Mouse (Mus musculus): ENCODE measurements around the gene Ralgps1. TPM values are rescaled to one million over a fixed set of nuclear protein-coding genes. Genes with fewer than 3 reads are reported as not detected.

Ralgps1 gene
- total and polyA plus RNA-seq, 3 experiments, result 0.89 to 2.6 TPM; not detected in 1

DNA sequence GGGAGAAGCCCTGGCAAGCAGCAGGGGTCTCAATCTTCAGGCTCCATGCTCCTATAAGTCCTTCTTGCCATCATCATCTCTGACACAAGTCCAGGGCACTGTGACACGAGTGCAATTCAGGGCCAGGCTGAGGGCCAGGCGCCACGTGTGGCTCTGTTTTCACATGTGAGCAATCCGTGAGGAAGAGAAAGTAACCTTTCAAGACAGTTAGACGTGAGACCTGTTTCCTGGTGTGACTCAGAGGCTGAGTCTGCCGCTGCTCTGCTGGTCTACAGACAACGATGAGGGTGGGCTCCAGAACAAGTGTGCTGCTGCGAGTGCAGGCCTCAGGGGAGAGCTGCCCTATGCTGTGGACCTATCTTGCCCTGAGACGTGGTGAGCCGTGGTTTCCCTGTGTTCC, 198.2 kb downstream of the Ralgps1 start:
- Histone ChIP-seq H3K79me2 (ENCODE audit: control insufficient read depth, insufficient read depth, low read length, poor library complexity) (no peaks in the 10 kb centered on the region), H3K27me3 (ENCODE audit: control insufficient read depth in 1 of 2, insufficient read depth in 2 of 2, low read length in 2 of 2) (no peaks in the 10 kb centered on the region), H3K9me3 (replicated peaks; ENCODE audit: insufficient read depth, low read length) (no peaks in the 10 kb centered on the region), H3K36me3 (ENCODE audit: control insufficient read depth in 1 of 2, insufficient read depth in 2 of 2, low read length in 2 of 2) (no peaks in the 10 kb centered on the region), H3K9ac (ENCODE audit: control insufficient read depth, low read depth, low read length, poor library complexity, severe bottlenecking) (no peak overlapping the region), H3K4me3 (ENCODE audit: control insufficient read depth in 1 of 2, insufficient read depth in 1 of 2, low read depth in 2 of 2, low read length in 2 of 2) (no peak overlapping the region), H3K4me1 (ENCODE audit: control insufficient read depth in 1 of 2, insufficient read depth in 2 of 2, low read length in 2 of 2) (no peaks in the 10 kb centered on the region), H3K27ac (ENCODE audit: control insufficient read depth, low read depth, low read length) (no peak overlapping the region)
- no peak for DNase-seq (ENCODE audit: low read depth, low spot score)
- no peak for TF ChIP-seq MAFK (IDR thresholded peaks at IDR 0.05; ENCODE audit: borderline replicate concordance, low read depth, low read length)
- TF ChIP-seq CHD2 (IDR thresholded peaks at IDR 0.05; ENCODE audit: low read length), result no peak
- TF ChIP-seq BHLHE40 (IDR thresholded peaks at IDR 0.05; ENCODE audit: borderline replicate concordance, low read depth, low read length), result no peak
- no peak for TF ChIP-seq ZNF384 (IDR thresholded peaks at IDR 0.05; ENCODE audit: low read depth, low read length)
- TF ChIP-seq POLR2A (IDR thresholded peaks at IDR 0.05; ENCODE audit: control insufficient read depth in 1 of 2, insufficient read depth in 1 of 2, low read depth in 1 of 2, low read length in 2 of 2, poor library complexity in 1 of 2), result no peak
- no peak for TF ChIP-seq NELFE (IDR thresholded peaks at IDR 0.05; ENCODE audit: low read depth, low read length)
- no peak for TF ChIP-seq USF2 (IDR thresholded peaks at IDR 0.05; ENCODE audit: borderline replicate concordance in 1 of 2, insufficient read depth in 1 of 2, low read depth in 1 of 2, low read length in 2 of 2)
- no peak for TF ChIP-seq GABPA (IDR thresholded peaks at IDR 0.05; ENCODE audit: low read depth, low read length)
- TF ChIP-seq KAT2A (conservative IDR thresholded peaks at IDR 0.05; ENCODE audit: low read depth, low read length), result no peak
- TF ChIP-seq ETS1 (IDR thresholded peaks at IDR 0.05; ENCODE audit: low read depth, low read length), result no peak
- no peak for TF ChIP-seq RAD21 (IDR thresholded peaks at IDR 0.05; ENCODE audit: low read depth, low read length)
- TF ChIP-seq TBP (IDR thresholded peaks at IDR 0.05; ENCODE audit: low read depth, low read length), result no peak
- no peak for TF ChIP-seq MAX (IDR thresholded peaks at IDR 0.05; ENCODE audit: low read length)
- TF ChIP-seq MYC (IDR thresholded peaks at IDR 0.05; ENCODE audit: low read depth, low read length), result no peak
- no peak for TF ChIP-seq RCOR1 (IDR thresholded peaks at IDR 0.05; ENCODE audit: low read depth, low read length)
- TF ChIP-seq E2F4 (IDR thresholded peaks at IDR 0.05; ENCODE audit: borderline replicate concordance, low read depth, low read length), result no peak
- no peak for TF ChIP-seq MEF2A (IDR thresholded peaks at IDR 0.05; ENCODE audit: extremely low read depth, insufficient replicate concordance, low read depth, low read length, poor library complexity, severe bottlenecking)
- no peak for TF ChIP-seq CTCF (IDR thresholded peaks at IDR 0.05 in 2 of 3, conservative IDR thresholded peaks at IDR 0.05 in 1 of 3; ENCODE audit: control insufficient read depth in 1 of 3, insufficient read depth in 1 of 3, low read depth in 2 of 3, low read length in 3 of 3, poor library complexity in 1 of 3, severe bottlenecking in 1 of 3)

GRCm38 (mm10) chr2:33170777-33171565, 200.3 kb downstream of the Ralgps1 start:
- H3K36me3 ChIP-seq (ENCODE audit: control insufficient read depth in 1 of 2, insufficient read depth in 2 of 2, low read length in 2 of 2), result no peaks in the 10 kb centered on the region
- no peak overlapping the region for H3K9ac ChIP-seq (ENCODE audit: control insufficient read depth, low read depth, low read length, poor library complexity, severe bottlenecking)
- H3K4me3 ChIP-seq (ENCODE audit: control insufficient read depth in 1 of 2, insufficient read depth in 1 of 2, low read depth in 2 of 2, low read length in 2 of 2), result no peak overlapping the region
- TF ChIP-seq POLR2AphosphoS2 (IDR thresholded peaks at IDR 0.05; ENCODE audit: low read length) (no peak), MYC (IDR thresholded peaks at IDR 0.05; ENCODE audit: low read depth, low read length) (no peak), ETS1 (IDR thresholded peaks at IDR 0.05; ENCODE audit: low read depth, low read length) (no peak)
- H3K27me3 ChIP-seq (ENCODE audit: control insufficient read depth in 1 of 2, insufficient read depth in 2 of 2, low read length in 2 of 2), result no peaks in the 10 kb centered on the region
- no peak overlapping the region for H3K27ac ChIP-seq (ENCODE audit: control insufficient read depth, low read depth, low read length)
- H3K79me2 ChIP-seq (ENCODE audit: control insufficient read depth, insufficient read depth, low read length, poor library complexity), result no peaks in the 10 kb centered on the region
- no peaks in the 10 kb centered on the region for H3K9me3 ChIP-seq (replicated peaks; ENCODE audit: insufficient read depth, low read length)
- H3K4me1 ChIP-seq (ENCODE audit: control insufficient read depth in 1 of 2, insufficient read depth in 2 of 2, low read length in 2 of 2), result no peaks in the 10 kb centered on the region
- DNase-seq (ENCODE audit: low read depth, low spot score), result no peak

All from MEL (cell line).